In genomic region chr15:11904848-11905672, GRCm38 (mm10) we compare ENCODE assay signal across 8 mouse cellular contexts. TPM values are rescaled to one million over a fixed set of nuclear protein-coding genes. Genes with fewer than 3 reads are reported as not detected.
A peak's percentile ranks its signal among the peaks of the same experiment; 100 is the strongest.
DNase-seq lines count a peak whose midpoint lies in the region; ATAC-seq lines count a peak whose summit lies in the region.

No protein-coding gene starts in this region.

- peak overlapping the region; percentile 94 for H3K27ac ChIP-seq in brown adipose tissue, adult 24 weeks (replicated peaks; ENCODE audit: low read depth, low read length)
- H3K27ac ChIP-seq in liver, embryonic 16.5 days (ENCODE audit: low read length), result no peak overlapping the region

- H3K27me3 ChIP-seq in erythroblast, embryonic 14.5 days (ENCODE audit: control insufficient read depth), result peaks cover 55% of the 10 kb centered on the region
- peaks cover 47% of the 10 kb centered on the region for H3K27me3 ChIP-seq in liver, embryonic 16.5 days (ENCODE audit: control insufficient read depth, insufficient read depth, low read depth, low read length)

- no peaks in the 10 kb centered on the region for H3K4me1 ChIP-seq in erythroblast, embryonic 14.5 days (ENCODE audit: control insufficient read depth)
- H3K4me1 ChIP-seq in brown adipose tissue, adult 24 weeks (ENCODE audit: control insufficient read depth, insufficient read depth, insufficient read length, low read length), result peaks cover 6% of the 10 kb centered on the region
- H3K4me1 ChIP-seq in liver, embryonic 16.5 days (ENCODE audit: control insufficient read depth, low read depth, low read length), result no peaks in the 10 kb centered on the region

- H3K4me2 ChIP-seq in liver, embryonic 16.5 days (ENCODE audit: low read depth, low read length), result peak overlapping the region; percentile 68

- DNase-seq in gastrocnemius, postnatal 25 days, result peak; percentile 41
- DNase-seq in kidney, adult 11 months, result peak; percentile 19
- peak; percentile 16 for DNase-seq in ovary, postnatal 14 days (ENCODE audit: low spot score)

- peak overlapping the region; percentile 50 for H3K4me3 ChIP-seq in erythroblast, embryonic 14.5 days (replicated peaks)
- H3K4me3 ChIP-seq in brown adipose tissue, adult 24 weeks (ENCODE audit: insufficient read depth, low read depth, low read length), result peak overlapping the region; percentile 91
- peak overlapping the region; percentile 54 for H3K4me3 ChIP-seq in liver, embryonic 16.5 days (ENCODE audit: low read depth, low read length)

- 1% methylated on average over 89 of the region's 90 CpGs for WGBS in liver, embryonic 16.5 days (ENCODE audit: insufficient replicate concordance)

- no peaks in the 10 kb centered on the region for H3K36me3 ChIP-seq in erythroblast, embryonic 14.5 days (ENCODE audit: control insufficient read depth)
- no peaks in the 10 kb centered on the region for H3K36me3 ChIP-seq in liver, embryonic 16.5 days (ENCODE audit: control insufficient read depth, insufficient read depth)

- peak overlapping the region; percentile 31; the same call in 1 of the 2 replicates for H3K9ac ChIP-seq in liver, embryonic 16.5 days (ENCODE audit: low read depth, low read length)

- ATAC-seq in erythroblast, adult 5-6 weeks (replicated peaks; ENCODE audit: low FRiP score, poor library complexity, severe bottlenecking), result no peak
- no peak for ATAC-seq in liver, embryonic 16.5 days (ENCODE audit: low read depth)
- ATAC-seq in megakaryocyte-erythroid progenitor cell, adult 5-6 weeks (replicated peaks; ENCODE audit: low FRiP score, low TSS enrichment, poor library complexity, severe bottlenecking), result no peak

- H3K9me3 ChIP-seq in erythroblast, embryonic 14.5 days (ENCODE audit: control insufficient read depth, low read length), result no peaks in the 10 kb centered on the region
- no peaks in the 10 kb centered on the region for H3K9me3 ChIP-seq in liver, embryonic 16.5 days (replicated peaks; ENCODE audit: control insufficient read depth, low read length)

RNA-seq across cellular contexts. Expression of gene Npr3, which starts 2.0 kb away (rescaled TPM):
- polyA plus RNA-seq in erythroblast, embryonic 14.5 days (2012), result not detected in 2 replicates
- total RNA-seq in erythroblast, adult 5-6 weeks (2015; ENCODE audit: low replicate concordance), result not detected in 2 replicates
- total RNA-seq in erythroblast, adult 5-6 weeks (2017; ENCODE audit: low replicate concordance), result not detected in 2 replicates
- polyA plus RNA-seq in brown adipose tissue, adult 24 weeks (2012; ENCODE audit: insufficient read depth, insufficient read length, missing spikeins), result 67.8 and 71.3 TPM in 2 replicates
- total RNA-seq in gastrocnemius, postnatal 25 days (2021), result 10 to 100 TPM; 12.2 to 16.2 TPM
- 1.4 TPM in 2 replicates for polyA plus RNA-seq in liver, embryonic 16.5 days (2015; fragmentation: Nextera tagmentation; extraction: Ambion mirVana)
- not detected in 2 replicates for total RNA-seq in megakaryocyte-erythroid progenitor cell, adult 5-6 weeks (2014; fragmentation: Nextera tagmentation)
- total RNA-seq in megakaryocyte-erythroid progenitor cell, adult 5-6 weeks (2017), result not detected in 2 replicates

Comparison
In these comparisons a context has a peak if more than half of its experiments do, and no peak if none do; other contexts are left out.
1. RNA of gene Npr3, which starts 2.0 kb away (total RNA-seq): 12.2 to 16.2 TPM in gastrocnemius, postnatal 25 days; not detected in erythroblast, adult 5-6 weeks and not detected in megakaryocyte-erythroid progenitor cell, adult 5-6 weeks; every median in the first group is over 10 times any median in the second.
2. Peak in every context shown above with its lines, with median percentiles within 50 percentile points of each other: H3K4me3 ChIP-seq and DNase-seq.